Comparison of ENCODE assay signal across 19 mouse cellular contexts in the genomic region with DNA sequence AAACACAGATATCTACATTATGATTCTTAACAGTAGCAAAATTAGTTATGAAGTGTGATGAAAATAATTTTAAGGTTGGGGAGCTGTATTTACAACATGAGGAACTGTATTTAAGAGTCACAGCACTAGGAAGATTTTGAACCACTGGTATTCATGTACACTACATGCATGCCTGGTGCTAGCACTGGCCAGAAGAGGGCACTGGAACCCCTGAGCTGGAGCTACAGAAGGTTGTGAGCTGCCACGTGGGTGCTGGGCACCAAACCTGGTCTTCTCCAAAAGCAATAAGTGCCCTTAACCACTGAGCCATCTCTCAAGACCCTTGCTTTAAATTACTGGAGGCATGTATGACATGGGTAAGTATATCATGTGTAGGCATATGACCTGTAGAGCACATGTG. TPM values are rescaled to one million over a fixed set of nuclear protein-coding genes. Genes with fewer than 3 reads are reported as not detected.
A peak's percentile ranks its signal among the peaks of the same experiment; 100 is the strongest.
DNase-seq lines count a peak whose midpoint lies in the region; ATAC-seq and TF ChIP-seq lines count a peak whose summit lies in the region.
"Had no signal": no experiment of that assay in that cellular context is flagged by ENCODE, and none has a peak within 500 bp of the region (broad histone marks: within the 10 kb centered on the region; RNA-seq: fewer than 3 reads in every experiment).

No protein-coding gene starts in this region.

- H3K27ac ChIP-seq in gastrocnemius, adult 2 months = no peak overlapping the region
- no peak overlapping the region for H3K27ac ChIP-seq in liver, embryonic 14.5 days
- no peak overlapping the region for H3K27ac ChIP-seq in liver, embryonic 11.5 days (ENCODE audit: low read depth, low read length)
- H3K27ac ChIP-seq in midbrain, embryonic 10.5 days (replicated peaks) = no peak overlapping the region
- H3K27ac ChIP-seq: forebrain, embryonic 15.5 days; heart, embryonic 15.5 days; hindbrain, postnatal 0 days; limb, embryonic 10.5 days; midbrain, embryonic 12.5 days had no signal

- ATAC-seq in liver, embryonic 14.5 days (ENCODE audit: insufficient read depth) = no peak
- no peak for ATAC-seq in liver, embryonic 11.5 days (replicated peaks; ENCODE audit: low FRiP score)
- ATAC-seq in activated CD4-positive, CD25-positive, alpha-beta regulatory T cell, adult 4 months = no peak
- ATAC-seq: forebrain, embryonic 15.5 days; hindbrain, postnatal 0 days had no signal

- intact Hi-C loops in gastrocnemius, adult 2 months (cut with DNase I) = no loop called here

- peaks cover 22% of the 10 kb centered on the region for H3K36me3 ChIP-seq in liver, embryonic 14.5 days (replicated peaks; ENCODE audit: control insufficient read depth, insufficient read depth, low read depth)
- H3K36me3 ChIP-seq in liver, embryonic 11.5 days (ENCODE audit: control insufficient read depth, insufficient read depth, low read length) = peaks cover 21% of the 10 kb centered on the region
- peaks cover 65% of the 10 kb centered on the region for H3K36me3 ChIP-seq in E14TG2a.4 (ENCODE audit: insufficient read depth, low read length)
- H3K36me3 ChIP-seq in midbrain, embryonic 10.5 days = peaks cover 94% of the 10 kb centered on the region

- DNase-seq in gastrocnemius, adult 2 months = no peak
- no peak for DNase-seq in gastrocnemius, adult 8-10 months (ENCODE audit: low spot score in 2 of 2)
- DNase-seq in liver, embryonic 14.5 days (ENCODE audit: low read depth in 3 of 3, low spot score in 3 of 3) = no peak
- DNase-seq in liver, embryonic 11.5 days (ENCODE audit: low spot score) = no peak
- peak; percentile 14 for DNase-seq in brain, adult 2 months (ENCODE audit: low read depth, low spot score)
- DNase-seq in midbrain, embryonic 10.5 days (ENCODE audit: low spot score) = no peak
- DNase-seq: cerebellum, postnatal 10 days; heart, adult 11 months; kidney, adult 9 months; lung, postnatal 4 days had no signal

- no peaks in the 10 kb centered on the region for H3K27me3 ChIP-seq in liver, embryonic 14.5 days (ENCODE audit: control insufficient read depth, insufficient read depth, low read length)
- no peaks in the 10 kb centered on the region for H3K27me3 ChIP-seq in liver, embryonic 11.5 days (replicated peaks; ENCODE audit: control insufficient read depth, insufficient read depth, low read length)
- no peaks in the 10 kb centered on the region for H3K27me3 ChIP-seq in E14TG2a.4 (ENCODE audit: insufficient read depth, low read length)
- H3K27me3 ChIP-seq in midbrain, embryonic 10.5 days (ENCODE audit: low read depth, poor library complexity, severe bottlenecking) = no peaks in the 10 kb centered on the region
- H3K27me3 ChIP-seq: forebrain, embryonic 15.5 days; heart, embryonic 15.5 days; midbrain, embryonic 12.5 days had no signal

- H3K4me3 ChIP-seq in gastrocnemius, adult 2 months = no peak overlapping the region
- no peak overlapping the region for H3K4me3 ChIP-seq in liver, embryonic 14.5 days (ENCODE audit: insufficient read depth in 1 of 2, low read depth in 2 of 2, low read length in 2 of 2)
- no peak overlapping the region for H3K4me3 ChIP-seq in liver, embryonic 11.5 days (ENCODE audit: low read depth, low read length)
- H3K4me3 ChIP-seq in E14TG2a.4 (replicated peaks; ENCODE audit: low read length) = no peak overlapping the region
- H3K4me3 ChIP-seq in midbrain, embryonic 10.5 days = no peak overlapping the region
- H3K4me3 ChIP-seq: erythroblast, embryonic 14.5 days; forebrain, embryonic 15.5 days; heart, embryonic 15.5 days; limb, embryonic 10.5 days; midbrain, embryonic 12.5 days had no signal

- no peak overlapping the region for H3K9ac ChIP-seq in liver, embryonic 14.5 days (replicated peaks)
- no peak overlapping the region for H3K9ac ChIP-seq in liver, embryonic 11.5 days (ENCODE audit: low read depth, low read length)
- H3K9ac ChIP-seq: forebrain, embryonic 15.5 days; heart, embryonic 15.5 days; midbrain, embryonic 12.5 days had no signal

- H3K4me2 ChIP-seq in liver, embryonic 14.5 days (ENCODE audit: low read depth) = no peak overlapping the region
- no peak overlapping the region for H3K4me2 ChIP-seq in liver, embryonic 11.5 days
- H3K4me2 ChIP-seq: forebrain, embryonic 15.5 days; heart, embryonic 15.5 days; midbrain, embryonic 12.5 days had no signal

- no peaks in the 10 kb centered on the region for H3K9me3 ChIP-seq in liver, embryonic 14.5 days (ENCODE audit: control insufficient read depth, low read length)
- no peaks in the 10 kb centered on the region for H3K9me3 ChIP-seq in liver, embryonic 11.5 days (ENCODE audit: control insufficient read depth, low read length)
- H3K9me3 ChIP-seq in E14TG2a.4 (ENCODE audit: low read length) = no peaks in the 10 kb centered on the region
- peaks cover 4% of the 10 kb centered on the region; the same call in 1 of the 2 replicates for H3K9me3 ChIP-seq in midbrain, embryonic 10.5 days (replicated peaks)
- H3K9me3 ChIP-seq: forebrain, embryonic 15.5 days; heart, embryonic 15.5 days; limb, embryonic 10.5 days had no signal

- 67% methylated on average over 1 of the region's 1 CpGs for WGBS in liver, embryonic 14.5 days (ENCODE audit: insufficient replicate concordance)
- 77% methylated on average over 1 of the region's 1 CpGs for WGBS in liver, embryonic 11.5 days
- 77% methylated on average over 1 of the region's 1 CpGs for WGBS in midbrain, embryonic 10.5 days

- TF ChIP-seq CTCF in gastrocnemius, adult 2 months (IDR thresholded peaks at IDR 0.05) = peak; percentile 15; the same call in 1 of the 2 replicates
- peak; percentile 55 for TF ChIP-seq CTCF in liver, embryonic 14.5 days (IDR thresholded peaks at IDR 0.05; ENCODE audit: low read depth)
- TF ChIP-seq CTCF in E14TG2a.4 (conservative IDR thresholded peaks at IDR 0.05; ENCODE audit: low read length) = peak; percentile 12; the same call in 1 of the 2 replicates

- H3K4me1 ChIP-seq in liver, embryonic 14.5 days (replicated peaks; ENCODE audit: control insufficient read depth in 2 of 2, insufficient read depth in 2 of 2, low read length in 1 of 2) = no peaks in the 10 kb centered on the region
- no peaks in the 10 kb centered on the region for H3K4me1 ChIP-seq in liver, embryonic 11.5 days (replicated peaks; ENCODE audit: control insufficient read depth, insufficient read depth, low read length)
- H3K4me1 ChIP-seq in E14TG2a.4 (replicated peaks; ENCODE audit: low read depth, low read length) = no peaks in the 10 kb centered on the region
- H3K4me1 ChIP-seq in midbrain, embryonic 10.5 days = no peaks in the 10 kb centered on the region
- H3K4me1 ChIP-seq: forebrain, embryonic 15.5 days; heart, embryonic 15.5 days; limb, embryonic 10.5 days; midbrain, embryonic 12.5 days had no signal

- TF ChIP-seq EP300 in liver, embryonic 14.5 days (IDR thresholded peaks at IDR 0.05; ENCODE audit: low read depth) = no peak

RNA-seq across cellular contexts. Expression of gene S100pbp, which starts 17.0 kb away (rescaled TPM):
- total RNA-seq in gastrocnemius, adult 2 months (2021) = 1 to 10 TPM; 4.7 to 4.9 TPM
- 1 to 10 TPM; 3.8 to 4.6 (median 4.4) TPM for total RNA-seq in gastrocnemius, adult 8-10 months (2022)
- polyA plus RNA-seq in liver, embryonic 14.5 days (2012; rRNA removed) = 12.2 and 12.5 TPM in 2 replicates
- polyA plus RNA-seq in liver, embryonic 14.5 days (2014; fragmentation: Nextera tagmentation; extraction: Ambion mirVana) = 4.5 and 4.8 TPM in 2 replicates
- polyA plus RNA-seq in liver, embryonic 11.5 days (2014; fragmentation: Nextera tagmentation; extraction: Ambion mirVana) = 17.2 and 18.9 TPM in 2 replicates
- 28.2 and 28.8 TPM in 2 replicates for polyA plus RNA-seq in midbrain, embryonic 10.5 days (2016; fragmentation: Nextera tagmentation; extraction: Ambion mirVana)
- 10 to 100 TPM; 24.4 to 26.3 TPM for polyA plus RNA-seq in activated CD4-positive, CD25-positive, alpha-beta regulatory T cell, adult 4 months (2017; shearing (Covaris generic))

RNA-seq across cellular contexts. Expression of gene Yars, which starts 17.0 kb away (rescaled TPM):
- 10 to 100 TPM; 39.8 to 43.0 TPM for total RNA-seq in gastrocnemius, adult 2 months (2021)
- 10 to 100 TPM; 31.2 to 44.4 (median 35.3) TPM for total RNA-seq in gastrocnemius, adult 8-10 months (2022)
- 17.3 and 28.7 TPM in 2 replicates for polyA plus RNA-seq in liver, embryonic 14.5 days (2012; rRNA removed)
- 53.2 and 59.8 TPM in 2 replicates for polyA plus RNA-seq in liver, embryonic 14.5 days (2014; fragmentation: Nextera tagmentation; extraction: Ambion mirVana)
- polyA plus RNA-seq in liver, embryonic 11.5 days (2014; fragmentation: Nextera tagmentation; extraction: Ambion mirVana) = 129 TPM in 2 replicates
- 107 and 111 TPM in 2 replicates for polyA plus RNA-seq in midbrain, embryonic 10.5 days (2016; fragmentation: Nextera tagmentation; extraction: Ambion mirVana)
- polyA plus RNA-seq in activated CD4-positive, CD25-positive, alpha-beta regulatory T cell, adult 4 months (2017; shearing (Covaris generic)) = 10 to 100 TPM; 26.3 to 28.5 TPM

RNA-seq across cellular contexts. Expression of gene Fndc5, which starts 35.7 kb away (rescaled TPM):
- total RNA-seq in gastrocnemius, adult 2 months (2021) = 100 to 1,000 TPM in 1 of 2 experiments, 10 to 100 TPM in 1; 52.1 to 132 TPM
- total RNA-seq in gastrocnemius, adult 8-10 months (2022) = 10 to 100 TPM; 48.3 to 65.7 (median 58.5) TPM
- polyA plus RNA-seq in liver, embryonic 14.5 days (2012; rRNA removed) = 0.36 and 0.56 TPM in 2 replicates
- 0.30 and 0.99 TPM in 2 replicates for polyA plus RNA-seq in liver, embryonic 14.5 days (2014; fragmentation: Nextera tagmentation; extraction: Ambion mirVana)
- polyA plus RNA-seq in liver, embryonic 11.5 days (2014; fragmentation: Nextera tagmentation; extraction: Ambion mirVana) = 1.8 and 2.0 TPM in 2 replicates
- 0.50 and 0.78 TPM in 2 replicates for polyA plus RNA-seq in midbrain, embryonic 10.5 days (2016; fragmentation: Nextera tagmentation; extraction: Ambion mirVana)
- polyA plus RNA-seq in activated CD4-positive, CD25-positive, alpha-beta regulatory T cell, adult 4 months (2017; shearing (Covaris generic)) = under 1 TPM; 0.28 to 0.56 TPM

RNA-seq across cellular contexts. Expression of gene Hpca, which starts 50.7 kb away (rescaled TPM):
- total RNA-seq in gastrocnemius, adult 2 months (2021) = not detected
- total RNA-seq in gastrocnemius, adult 8-10 months (2022) = not detected
- 2.0 and 2.1 TPM in 2 replicates for polyA plus RNA-seq in liver, embryonic 14.5 days (2012; rRNA removed)
- polyA plus RNA-seq in liver, embryonic 14.5 days (2014; fragmentation: Nextera tagmentation; extraction: Ambion mirVana) = 0.23 and 0.28 TPM in 2 replicates
- 3.1 and 4.4 TPM in 2 replicates for polyA plus RNA-seq in liver, embryonic 11.5 days (2014; fragmentation: Nextera tagmentation; extraction: Ambion mirVana)
- 1.4 and 2.4 TPM in 2 replicates for polyA plus RNA-seq in midbrain, embryonic 10.5 days (2016; fragmentation: Nextera tagmentation; extraction: Ambion mirVana)
- polyA plus RNA-seq in activated CD4-positive, CD25-positive, alpha-beta regulatory T cell, adult 4 months (2017; shearing (Covaris generic)) = not detected
- total RNA-seq: hematopoietic stem cell, adult 5-6 weeks had no signal
- polyA plus RNA-seq: erythroblast, embryonic 14.5 days had no signal
